Mouse (Mus musculus) CD8-positive naive resting alpha-beta T cell, adult 2 months (primary cell): Measurements from ENCODE around the gene Abcc3.
A peak's percentile ranks its signal among the peaks of the same experiment; 100 is the strongest.

Experiments used
- DNase-seq, 2 experiments: peaks; one replicate each; pipeline ENCODE4 v3.0.0; 2022; ENCODE audit warnings: low read depth in 2 of 2, low spot score in 2 of 2

Abcc3 gene

DNA sequence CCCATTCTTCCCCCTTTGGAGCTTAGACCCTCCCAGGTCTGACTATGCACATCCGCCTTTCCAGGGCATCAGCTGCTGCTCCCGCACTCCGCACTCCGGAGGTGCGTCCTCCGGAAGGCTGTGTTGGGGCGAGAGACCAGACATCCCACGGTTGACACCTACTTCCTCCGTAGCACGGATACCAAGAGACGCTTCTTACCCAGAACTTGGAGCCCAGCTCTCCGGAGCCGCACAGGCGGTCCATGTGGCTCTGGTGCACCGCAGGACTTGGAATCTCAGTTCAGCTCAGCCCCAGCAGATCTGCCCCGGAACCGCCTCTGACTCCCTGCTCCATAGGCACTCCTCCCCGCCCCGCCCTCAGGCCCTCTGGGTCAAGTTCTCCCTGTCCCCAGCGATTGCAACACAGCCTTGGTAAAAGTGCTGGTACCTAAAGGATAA lies at the start of gene Abcc3:
Gene Abcc3, minus strand, starts transcription at position 326 of the 438 bp plus-strand sequence.
- peak in 1 of 2 experiments; percentile 33 for DNase-seq

DNA sequence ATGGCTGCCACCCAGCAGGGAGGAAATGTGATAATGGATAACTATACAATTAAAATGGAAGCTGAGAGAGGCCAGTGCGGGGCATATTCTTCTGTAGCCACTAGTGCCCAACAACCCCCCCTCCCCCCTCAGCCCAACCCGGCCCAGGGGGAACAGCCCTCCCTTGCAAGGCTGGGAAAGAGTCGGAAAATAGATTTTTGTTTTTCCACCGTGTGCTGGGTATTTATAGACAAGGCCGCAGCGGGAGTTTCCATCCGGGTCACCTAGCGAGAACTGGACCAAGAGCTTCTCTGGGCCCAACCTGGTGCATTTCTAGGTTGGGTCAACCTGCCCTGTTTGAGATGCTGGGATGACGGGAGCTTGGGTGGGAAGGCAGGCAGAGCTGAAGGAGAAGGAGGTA lies 49.0 kb upstream of the Abcc3 start:
- DNase-seq, result no peak

DNA sequence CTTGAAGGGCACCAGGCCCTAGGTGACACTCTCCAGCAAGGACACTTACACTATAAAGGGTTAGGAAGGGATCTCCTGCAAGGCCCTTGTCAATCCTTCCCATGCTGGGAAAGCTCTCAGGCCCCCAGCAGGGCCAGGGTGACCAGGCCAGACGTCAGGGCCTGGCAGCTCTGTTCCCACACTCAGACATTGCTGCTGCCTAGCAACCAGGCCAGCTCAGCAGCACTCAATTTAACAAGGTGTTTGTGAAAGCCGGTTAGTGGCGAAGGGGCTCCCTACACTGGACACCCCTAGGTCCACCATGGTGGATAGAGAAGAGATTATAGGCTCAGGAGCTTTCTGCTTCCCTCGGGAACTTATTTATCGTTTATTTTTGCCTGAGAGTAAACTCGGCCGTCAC lies 48.3 kb upstream of the Abcc3 start:
- no peak for DNase-seq

DNA sequence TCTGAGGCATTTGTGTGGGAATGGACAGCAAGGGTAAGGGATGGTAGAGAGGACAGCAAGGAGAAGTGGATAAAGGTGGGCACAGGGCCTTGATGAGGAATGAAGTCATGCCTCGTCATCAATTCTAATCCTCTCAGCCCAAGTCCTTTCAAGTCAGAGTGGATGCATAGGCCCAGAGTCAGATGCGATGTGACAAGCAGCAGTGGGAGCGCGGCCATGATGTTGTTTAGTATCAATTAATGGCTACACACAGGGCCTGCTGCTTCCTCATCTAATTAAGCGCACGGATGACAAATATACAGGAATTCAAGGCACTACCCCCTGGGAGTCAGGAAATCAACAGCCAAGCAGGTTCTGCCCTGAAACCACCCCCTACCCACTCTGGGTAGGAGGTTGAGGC lies 47.6 kb upstream of the Abcc3 start:
- DNase-seq, result no peak

DNA sequence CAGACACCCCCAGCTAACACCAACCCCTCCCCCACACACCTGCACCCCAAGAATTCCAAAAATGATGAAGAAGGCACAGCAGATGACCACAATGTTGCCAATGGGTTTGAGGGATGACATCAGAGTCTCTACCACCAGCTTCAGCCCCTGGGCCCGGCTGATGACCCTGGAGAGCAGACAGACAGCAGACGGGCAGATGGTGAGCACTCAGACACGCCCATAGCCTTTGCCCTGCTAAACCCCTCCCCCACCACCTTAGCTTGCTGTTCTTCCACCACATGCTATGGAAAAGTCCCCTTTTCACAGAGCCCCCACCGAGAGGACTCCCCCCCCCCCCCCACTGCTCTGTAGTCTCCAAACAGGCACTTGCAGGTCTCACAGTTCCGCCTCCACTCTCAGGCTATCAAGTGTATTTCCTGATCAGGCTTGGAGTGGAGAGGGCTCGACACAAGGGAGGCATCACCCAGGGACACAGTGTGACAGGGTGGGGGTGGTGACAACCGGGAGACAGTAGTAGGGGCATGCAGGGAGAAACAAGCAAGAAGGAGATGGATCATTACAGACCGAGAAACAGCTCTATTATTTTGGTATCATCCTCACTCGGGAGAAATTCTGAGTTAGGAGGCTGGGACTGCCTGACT lies 36.3 kb upstream of the Abcc3 start:
- no peak for DNase-seq

DNA sequence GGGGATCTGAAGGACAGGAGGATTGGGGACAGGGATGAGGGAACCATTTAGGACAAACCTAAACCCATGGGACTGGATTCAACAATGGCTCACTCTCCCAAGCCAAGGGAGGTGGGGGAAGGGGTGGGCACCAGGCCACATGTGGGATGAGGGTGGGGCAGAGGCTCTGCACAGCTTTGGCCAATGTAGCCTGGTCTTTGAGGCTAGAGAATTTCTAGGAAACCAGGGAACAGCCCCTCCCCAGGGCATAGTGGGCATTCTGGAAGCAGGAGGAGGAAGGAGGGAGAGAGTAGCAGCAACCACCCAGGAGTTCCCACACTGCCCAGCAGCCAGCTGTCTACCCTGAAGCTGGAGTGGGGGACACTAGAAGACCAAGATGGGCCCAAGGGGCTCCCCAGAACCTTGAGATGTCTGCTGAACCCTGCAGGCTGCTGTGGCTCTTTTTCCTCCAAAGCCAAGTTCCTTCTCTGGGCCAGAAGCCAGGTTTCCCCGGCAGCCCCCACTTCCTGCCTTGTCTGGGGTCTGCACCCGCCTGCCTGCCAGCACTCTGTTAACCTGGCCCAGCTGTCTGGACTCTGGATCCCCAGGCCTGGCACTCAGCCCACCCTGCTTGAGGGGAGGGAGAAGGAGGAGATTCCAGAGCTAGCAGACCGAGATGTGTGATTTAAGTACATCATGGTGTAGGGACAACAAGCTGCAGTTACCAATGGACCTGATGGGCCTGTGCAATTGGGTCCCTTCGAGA lies 35.5 kb upstream of the Abcc3 start:
- no peak for DNase-seq

DNA sequence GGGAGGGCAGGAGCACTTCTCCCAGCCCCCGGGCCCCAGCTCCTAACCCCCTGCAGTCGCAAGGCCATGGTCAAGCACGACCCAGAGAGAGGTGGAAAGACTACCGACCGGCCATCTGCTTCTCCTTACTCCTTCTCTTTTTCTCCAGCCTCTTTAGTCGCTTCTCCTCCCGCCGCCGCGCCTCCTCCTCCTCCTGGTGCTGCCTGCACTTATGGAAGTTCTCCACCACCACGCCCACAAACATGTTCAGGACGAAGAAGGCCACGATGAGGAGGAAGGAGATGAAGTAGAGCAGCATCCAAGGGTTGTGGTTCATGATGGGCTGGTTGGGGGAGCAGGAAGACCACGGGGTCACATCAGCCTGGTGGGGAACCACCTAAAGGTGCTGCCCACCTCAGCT lies 32.9 kb upstream of the Abcc3 start:
- no peak for DNase-seq

DNA sequence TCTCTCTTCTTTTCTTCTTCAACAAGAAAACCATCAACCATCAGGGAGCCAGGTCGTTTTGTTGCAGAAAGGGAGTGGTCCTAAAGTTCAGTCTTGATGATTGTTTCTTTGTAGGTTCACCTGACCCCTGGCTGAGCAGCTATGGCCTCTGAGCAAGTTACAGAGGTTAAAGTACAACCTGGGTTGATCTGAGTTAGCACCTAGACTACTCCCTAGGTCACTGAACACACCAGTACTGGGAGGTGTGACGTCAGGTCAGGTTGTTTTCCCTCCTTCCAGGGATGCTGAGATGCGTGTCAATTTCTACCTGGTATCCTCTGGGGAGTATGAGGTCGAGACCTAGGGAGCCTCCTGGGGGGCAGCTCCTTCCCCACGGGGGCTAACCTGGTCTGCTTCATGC lies 32.4 kb upstream of the Abcc3 start:
- DNase-seq, result no peak

DNA sequence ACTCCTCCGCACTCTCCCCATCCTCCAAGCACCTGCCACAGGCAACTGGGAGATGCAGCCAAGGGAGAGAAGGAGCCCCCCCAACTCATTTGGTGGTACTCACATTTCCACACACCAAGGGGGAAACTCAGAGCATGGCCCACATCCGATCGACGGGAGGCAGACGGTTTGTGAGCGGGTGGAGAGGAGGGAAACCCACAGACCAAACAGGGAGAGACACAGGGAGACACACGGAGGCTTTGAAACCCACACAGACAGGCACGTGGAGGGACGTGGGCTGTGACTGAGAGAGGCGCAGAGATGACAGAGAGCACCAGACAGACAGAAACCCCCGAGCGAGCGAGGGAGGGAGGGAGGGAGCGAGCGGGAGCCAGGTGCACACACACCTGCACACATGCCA lies 31.6 kb upstream of the Abcc3 start:
- DNase-seq, result no peak

DNA sequence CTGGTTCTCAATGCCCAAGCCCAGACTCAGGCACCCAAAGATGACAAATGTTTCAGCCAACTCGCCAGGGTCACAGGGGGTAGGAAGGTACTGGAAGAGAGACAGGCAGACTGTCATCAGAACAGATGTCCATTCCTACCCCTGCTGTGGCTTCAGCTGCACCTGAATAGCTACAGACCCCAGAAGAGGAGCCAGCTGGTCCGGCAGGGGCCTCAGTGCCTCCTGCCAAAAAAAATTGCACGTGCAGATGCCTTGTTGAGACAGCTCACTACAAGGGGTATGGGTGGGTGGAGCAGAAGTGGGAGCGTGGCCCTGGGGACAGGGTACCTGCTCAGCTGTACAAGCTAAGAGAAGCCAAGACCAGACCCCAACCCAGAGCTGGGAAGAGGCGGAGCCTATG lies 31.1 kb upstream of the Abcc3 start:
- DNase-seq, result no peak

DNA sequence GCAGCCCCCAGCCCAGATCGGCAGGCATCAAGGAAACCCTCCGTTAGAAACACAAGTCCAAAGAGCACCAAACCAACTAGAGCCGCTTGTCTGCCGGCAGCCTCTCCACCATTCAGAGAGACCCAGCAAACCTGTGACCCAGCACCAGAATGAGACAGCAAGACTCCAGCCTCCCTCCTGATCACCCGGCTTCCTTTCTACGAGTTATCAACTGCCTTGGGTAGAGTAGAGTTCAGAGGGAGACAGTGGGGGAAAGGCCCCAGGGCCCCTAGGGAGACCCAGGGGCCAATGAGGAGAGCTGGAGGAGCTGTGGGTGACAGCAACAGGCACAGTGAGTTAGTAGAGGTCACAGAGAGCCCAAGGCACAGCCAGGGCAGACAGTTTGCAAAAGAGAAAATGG lies 28.2 kb upstream of the Abcc3 start:
- DNase-seq, result no peak

DNA sequence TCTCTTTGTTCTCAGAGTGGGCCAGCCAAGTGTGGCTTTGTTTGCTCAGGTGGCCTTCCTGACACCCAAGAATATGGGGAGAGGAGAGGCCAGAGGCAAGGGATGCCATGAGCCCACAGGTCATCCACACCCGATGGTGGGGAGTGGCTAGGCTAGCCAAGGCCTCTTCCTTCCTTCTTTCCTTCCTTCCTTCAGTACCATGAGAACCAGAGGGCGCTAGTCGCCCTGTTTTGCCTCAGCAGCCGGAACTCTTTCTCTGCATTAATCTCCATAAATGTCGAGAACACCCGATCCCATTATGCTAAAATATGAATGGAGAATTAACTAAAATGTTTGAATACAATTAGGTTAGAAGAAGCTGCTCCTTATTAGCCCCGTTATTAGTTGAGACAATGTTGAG lies 27.5 kb upstream of the Abcc3 start:
- DNase-seq, result no peak

DNA sequence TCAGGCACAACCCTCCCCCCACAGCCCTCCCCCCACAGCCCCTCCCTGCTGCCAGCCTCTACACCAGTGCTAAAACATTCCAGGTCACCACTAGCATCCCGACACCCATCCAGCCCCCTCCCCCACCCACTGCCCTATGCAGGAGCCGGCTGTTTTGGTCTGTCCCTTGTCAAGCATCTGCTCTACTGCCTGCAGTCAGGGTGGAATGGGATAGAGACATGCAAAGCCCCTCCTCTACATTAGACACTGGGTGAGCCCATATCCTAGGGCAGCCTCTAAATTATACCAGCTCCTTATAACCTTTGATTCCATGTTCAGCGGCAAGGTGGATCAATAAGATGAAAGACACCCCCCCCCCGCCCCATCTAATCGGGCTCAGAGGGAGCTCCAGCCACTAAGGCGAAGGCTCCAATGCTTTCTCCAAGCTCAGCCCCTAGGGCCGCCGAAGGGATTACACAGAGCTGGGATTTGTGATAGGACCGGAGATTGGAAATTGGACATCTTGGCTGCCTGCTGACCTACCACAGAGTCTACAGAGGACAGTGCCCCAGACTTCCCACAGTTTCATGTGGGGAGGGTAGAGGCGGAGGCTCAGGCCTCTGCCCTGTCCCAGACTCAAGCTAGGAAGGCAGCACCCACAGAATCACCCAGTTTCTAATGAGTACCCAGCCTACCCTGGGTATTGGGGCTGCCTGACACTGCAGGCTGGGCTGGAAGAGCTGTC lies 26.4 kb upstream of the Abcc3 start:
- DNase-seq, result no peak

DNA sequence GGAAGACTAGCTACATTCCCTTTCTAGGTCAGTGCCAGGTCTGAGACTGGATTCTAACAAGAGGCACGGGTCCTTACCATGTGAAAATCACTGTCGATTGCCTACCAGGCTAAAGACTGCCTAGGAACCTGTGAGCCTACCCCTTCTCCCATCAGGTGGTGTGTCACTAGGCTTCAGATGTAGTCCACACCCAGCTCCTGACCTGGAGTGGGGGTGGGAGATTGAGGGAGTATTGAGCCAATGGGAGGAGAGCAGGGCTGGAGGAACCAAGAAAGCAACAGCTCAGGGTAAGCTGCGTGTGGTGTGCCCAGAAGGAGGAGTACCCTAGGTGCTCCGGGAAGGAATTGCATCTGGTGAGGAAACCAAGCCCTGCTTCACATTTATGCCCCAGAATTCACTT lies 21.2 kb upstream of the Abcc3 start:
- DNase-seq, result no peak

DNA sequence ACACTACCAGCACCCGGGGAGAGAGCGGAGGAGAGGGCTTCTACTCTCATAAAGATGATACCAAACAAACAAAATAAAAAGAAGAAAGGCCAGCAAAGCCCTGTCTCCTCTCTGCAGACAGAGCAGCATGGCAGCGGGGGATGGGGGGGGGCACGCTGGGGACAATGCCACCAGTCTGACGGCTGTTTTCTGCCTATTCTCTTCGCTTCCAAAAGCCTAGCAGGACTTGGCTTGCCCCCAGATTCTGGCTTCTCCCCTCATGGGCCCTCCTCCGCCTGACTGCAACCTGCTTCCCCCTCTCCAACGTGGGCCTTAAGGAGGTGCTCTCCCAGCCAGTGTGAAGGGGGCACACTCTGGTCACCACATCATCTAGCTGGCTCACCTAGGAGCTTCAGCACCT lies 20.7 kb upstream of the Abcc3 start:
- DNase-seq, result no peak

DNA sequence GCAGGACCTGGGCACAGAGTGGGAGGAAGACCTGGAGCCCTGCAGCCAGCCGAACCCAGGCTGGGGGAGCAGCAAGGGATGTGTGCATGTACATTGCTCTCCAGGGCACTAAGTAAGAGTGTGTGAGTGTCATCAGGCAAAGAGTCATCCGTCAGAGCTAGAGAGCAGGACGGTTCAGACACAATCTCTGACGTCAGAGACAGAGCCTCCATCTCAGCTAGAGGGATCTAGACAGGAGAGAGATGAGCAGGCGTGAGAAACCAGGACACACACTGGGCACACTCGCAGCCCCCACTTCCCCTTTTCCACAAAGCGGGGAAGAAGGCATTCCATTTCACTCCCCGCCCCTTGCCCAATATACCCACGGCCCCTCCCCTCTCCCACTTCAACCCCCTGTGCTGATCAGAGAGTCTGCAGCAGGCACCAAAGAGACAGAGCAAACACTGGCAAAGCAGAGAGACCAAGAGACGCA lies 20.2 kb upstream of the Abcc3 start:
- DNase-seq, result no peak

DNA sequence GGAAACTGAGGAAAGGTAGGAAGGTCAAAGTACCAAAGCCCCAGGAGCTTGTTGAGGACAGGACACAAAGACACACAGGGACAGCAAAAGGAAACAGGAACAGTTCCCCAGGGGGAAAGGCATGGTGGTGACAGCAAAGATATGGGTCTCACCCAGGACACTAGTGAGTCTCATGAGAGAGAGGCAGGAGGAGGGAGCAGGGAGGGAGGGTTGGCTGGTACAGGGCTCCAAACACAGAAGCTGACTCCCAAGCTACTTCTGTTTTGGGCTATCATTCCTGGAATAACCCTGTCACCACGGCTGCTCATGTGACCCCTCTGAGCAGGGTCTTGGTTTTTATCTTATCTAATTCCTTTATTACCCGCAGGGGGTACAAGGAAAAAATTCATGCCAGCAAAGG lies 19.8 kb upstream of the Abcc3 start:
- no peak for DNase-seq

DNA sequence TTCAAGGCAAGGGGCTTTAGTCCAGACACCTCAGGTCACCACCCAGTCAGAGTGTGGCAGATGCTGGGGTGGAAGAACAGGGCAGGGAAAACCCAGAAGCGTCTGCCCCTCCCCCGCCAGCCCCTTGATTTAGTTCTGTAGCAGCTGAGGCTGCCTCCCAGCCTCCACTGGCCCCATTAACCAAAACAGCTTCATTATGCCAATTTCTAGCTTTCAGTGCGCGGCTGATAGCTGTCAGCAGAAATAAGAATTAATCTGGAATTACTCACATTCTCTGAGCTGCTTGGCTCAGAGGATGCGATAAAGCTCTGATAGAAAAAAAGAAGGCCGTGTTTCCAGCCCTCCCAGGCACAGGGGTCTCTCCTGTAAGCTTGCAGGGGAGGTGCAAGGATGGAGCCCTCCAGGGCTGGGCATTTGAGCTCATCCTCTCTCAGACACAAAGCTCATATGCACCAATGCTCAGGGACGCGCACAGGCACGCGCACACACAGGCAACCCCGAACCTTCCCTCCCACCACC lies 15.1 kb upstream of the Abcc3 start:
- DNase-seq, result no peak

DNA sequence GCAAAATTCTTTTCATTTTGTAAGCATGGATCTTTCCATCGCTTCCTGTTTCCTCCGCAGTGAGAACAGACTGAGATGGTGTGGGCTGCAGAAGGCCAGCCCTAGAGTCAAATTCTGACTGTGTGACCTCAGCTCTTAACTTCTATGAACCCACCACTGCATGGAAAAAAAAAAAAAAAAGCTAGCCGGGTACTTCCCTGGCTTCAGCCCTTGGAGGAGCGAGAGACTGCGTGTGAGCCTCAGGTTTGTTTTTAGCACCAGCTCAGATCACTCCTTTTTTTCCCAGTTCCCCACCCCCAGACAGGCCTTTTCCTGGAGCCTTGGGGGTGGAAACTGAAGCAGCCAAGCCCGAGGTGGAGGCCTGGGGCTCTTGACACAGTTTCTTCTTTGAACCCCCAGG lies 12.6 kb upstream of the Abcc3 start:
- DNase-seq, result no peak

DNA sequence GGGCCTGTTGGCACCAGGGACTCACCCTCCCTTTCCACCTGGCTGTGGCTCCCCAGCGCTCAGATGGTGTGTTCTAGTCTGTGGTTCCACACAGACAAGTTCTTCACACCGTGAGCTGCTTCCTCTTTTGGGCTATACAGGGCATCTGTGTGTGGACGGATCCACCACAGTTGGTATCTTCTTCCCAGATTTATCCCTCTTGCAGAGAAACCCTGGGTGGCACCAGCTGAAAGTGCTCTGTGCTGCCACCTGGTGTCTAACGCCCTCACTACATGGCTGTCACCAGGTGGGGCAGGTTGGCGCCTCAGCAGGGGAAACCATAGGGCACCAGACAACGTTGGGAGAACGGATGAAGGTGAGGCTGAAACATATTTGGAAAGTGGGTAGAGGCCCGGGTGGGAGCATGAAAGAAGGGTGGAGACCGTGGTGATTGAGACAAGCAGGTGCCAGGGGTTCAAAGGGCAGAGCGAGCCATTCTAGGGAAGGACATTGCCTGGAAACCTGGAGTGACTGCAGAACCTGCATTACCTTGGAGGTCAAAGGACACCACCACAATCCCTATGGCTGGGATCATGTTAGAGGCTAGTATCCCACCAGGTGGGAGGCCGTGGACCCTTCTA lies 12.0 kb upstream of the Abcc3 start:
- DNase-seq, result peak; percentile 71 to 79

DNA sequence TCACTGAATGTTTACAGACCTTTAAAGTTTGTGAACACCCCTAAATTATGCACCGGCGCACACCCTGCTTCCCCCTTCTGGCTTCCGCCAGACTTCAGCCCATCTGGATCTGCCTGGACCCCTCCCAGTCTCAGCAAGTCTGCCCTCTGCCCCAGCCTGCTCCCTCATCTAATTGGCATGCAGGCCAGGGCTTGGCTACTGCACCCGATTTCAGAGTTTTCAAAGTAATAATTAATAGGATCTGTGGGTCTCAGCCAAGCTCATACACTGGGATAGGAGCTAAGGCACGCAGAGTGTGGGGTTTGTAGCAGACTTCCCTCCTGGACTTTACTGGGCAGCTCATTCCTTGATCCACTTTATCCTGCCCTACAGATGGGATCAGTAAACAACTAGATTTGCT lies 11.4 kb upstream of the Abcc3 start:
- DNase-seq, result no peak

DNA sequence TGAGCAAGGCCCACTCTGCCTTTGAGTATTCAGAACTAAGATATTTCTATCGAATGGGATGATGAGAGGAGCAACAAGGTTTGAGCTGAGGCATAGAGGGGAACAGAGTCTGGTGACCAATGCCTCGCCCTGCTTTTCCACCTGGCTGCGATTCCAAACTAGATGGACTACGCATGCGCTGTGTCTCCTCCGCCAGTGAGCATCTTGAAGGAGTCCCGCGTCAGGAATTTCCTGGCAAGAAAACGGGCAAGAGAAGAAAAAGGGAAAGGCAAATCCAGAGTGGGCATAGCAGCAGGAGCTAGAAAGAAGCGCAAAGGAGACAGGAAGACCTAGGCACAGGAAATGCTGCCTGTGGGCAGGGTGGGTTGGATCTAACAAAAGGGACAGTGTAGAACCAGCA lies 11.0 kb upstream of the Abcc3 start:
- no peak for DNase-seq
